Mouse (Mus musculus) thymus, adult 18-20 months (tissue): ENCODE results near the gene Samd5.

Experiments used
- DNase-seq, 2 experiments: peaks; one replicate each; pipeline ENCODE4 v3.0.0; 2022; ENCODE audit warnings: mixed read lengths in 2 of 2

Samd5 gene

DNA sequence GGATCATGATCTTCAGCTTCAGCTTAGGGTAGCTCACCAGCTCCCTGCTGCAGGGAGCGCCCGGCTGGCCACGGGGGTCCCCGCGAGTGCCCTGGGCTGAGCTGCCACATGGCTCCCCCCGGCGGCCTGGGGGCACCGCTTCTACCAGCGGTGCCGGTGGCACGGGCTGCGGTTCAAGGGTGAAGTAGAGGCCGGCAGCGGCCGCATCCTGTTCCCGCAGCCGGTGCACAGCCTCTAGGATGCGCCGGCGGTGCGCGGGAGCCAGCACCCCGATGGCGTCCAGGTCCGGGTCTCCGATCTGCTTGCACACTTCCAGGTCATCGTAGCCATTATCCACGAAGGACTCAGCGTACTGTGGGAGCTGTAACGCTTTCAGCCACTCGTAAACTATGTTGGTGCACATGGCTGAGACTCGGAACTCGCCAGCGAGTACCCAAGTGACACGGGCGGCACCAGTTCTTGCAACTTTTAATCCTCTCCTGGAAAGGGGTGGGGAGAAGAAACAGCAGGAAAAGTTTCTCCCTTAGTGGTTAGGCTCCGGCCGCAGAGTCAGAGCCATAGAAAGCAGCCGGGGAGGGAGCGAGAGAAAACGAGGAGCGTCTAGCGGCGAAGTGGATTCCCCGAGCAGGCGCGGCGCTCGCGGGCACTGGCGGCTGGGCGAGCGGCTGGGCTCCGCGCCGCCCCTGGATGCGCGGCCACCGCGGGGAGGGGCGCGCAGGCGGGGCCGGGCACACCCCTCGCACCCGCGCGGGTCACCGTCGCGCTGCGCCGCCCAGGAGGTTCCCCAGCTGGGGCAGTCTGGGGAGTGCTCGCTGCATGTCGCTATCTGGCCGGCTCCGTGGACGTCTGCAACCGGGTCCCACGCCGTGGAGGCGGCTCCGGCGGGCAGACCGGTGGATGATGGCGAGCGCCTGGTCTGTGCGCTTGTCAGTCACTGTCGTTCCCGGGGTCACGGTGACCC is at the start of gene Samd5:
Gene Samd5, minus strand, starts transcription at position 648 of the 961 bp plus-strand sequence.
- DNase-seq: no peak

DNA sequence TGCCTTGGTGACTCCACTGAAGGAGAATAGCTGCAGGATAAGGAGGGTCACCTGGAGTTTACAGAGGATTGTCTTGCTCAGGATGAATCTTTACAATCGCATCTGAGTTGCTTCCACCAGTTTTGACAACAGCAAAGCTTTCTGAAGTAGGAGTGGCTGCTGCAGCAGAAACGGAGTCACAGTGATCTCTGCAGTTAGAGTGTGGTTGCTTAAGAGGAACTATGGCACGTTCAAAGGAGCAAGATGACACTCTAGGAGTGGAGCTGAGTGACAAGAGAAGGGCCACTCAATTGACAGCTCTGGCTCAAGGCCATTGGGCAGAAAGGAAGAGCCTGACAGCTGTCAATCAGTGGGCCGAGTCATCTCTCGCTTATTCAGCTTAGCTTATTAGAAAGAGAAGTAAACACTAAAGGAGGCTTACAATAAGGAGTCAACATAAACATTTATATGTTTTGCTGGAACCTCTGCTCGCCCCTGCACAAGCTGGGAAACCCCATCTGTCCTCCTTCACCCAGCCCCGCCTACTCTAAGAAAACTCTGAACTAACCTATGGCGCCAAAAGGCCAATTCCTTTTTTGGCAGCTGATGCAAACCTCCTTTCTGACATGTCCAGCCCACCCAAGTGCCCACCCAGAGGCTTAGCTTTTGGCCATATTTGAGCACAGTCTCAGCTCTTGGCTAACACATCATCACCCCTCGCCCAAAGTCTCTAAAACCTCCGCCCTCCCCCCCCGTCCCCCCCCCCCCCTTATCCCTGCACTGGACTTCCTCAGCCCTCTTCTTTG is 47.7 kb upstream of the Samd5 start:
- no peak for DNase-seq

DNA sequence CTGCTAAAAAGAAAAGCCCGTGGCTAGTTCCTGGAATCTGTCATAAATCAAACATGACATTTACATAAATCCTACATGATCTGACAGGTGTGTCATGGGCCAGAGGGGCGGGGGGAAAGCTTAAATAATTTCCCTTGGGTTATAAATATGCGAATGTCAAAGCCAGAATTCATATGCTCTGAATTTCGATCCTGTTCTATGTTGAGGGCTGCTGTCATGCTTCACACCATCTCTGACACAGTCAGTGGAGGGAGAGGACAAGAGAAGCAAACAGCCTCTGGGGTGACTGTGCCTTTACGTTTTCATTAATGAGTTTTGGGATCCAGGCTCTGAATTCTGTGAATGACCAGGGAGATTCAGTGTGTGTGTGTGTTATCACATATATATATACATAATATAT is 45.0 kb upstream of the Samd5 start:
- DNase-seq: no peak

DNA sequence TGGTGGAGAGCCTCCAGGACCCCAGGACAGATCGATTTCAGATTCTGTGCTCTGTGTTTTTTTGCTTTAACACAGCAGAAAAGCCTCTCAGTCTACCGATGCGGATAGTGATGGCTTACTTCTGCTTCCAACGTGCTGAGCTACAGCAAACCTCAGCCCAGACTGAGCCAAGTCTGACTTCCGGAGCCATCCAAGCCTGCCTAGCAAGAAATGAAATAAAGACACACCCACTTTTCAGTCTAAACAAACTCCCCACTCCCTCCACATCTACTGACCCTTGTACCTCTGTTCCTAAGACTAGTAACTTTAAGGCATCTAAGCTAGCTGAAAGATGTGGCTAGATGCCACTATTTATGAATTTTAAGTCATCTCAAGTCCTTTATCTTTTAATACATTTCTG is 43.1 kb upstream of the Samd5 start:
- no peak for DNase-seq

DNA sequence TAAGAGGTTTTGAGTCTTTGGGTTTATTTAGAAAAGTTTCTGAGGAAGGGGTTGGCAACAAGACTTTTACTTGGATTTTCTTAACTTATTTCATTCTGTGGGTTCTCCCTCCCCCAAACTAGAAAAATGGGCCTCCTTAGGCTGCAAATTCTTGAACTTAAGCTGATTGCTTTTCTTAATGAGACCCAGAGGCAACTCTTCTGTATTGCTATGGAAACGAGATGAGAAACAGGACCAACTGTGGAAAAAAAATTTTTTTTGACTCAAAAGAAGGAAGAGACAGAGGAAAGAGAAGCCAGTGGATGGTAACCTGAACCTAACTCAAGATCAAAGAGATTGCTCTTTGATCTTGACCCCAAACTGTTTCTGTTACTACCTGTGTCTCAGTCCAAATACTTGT is 29.9 kb upstream of the Samd5 start:
- no peak for DNase-seq

DNA sequence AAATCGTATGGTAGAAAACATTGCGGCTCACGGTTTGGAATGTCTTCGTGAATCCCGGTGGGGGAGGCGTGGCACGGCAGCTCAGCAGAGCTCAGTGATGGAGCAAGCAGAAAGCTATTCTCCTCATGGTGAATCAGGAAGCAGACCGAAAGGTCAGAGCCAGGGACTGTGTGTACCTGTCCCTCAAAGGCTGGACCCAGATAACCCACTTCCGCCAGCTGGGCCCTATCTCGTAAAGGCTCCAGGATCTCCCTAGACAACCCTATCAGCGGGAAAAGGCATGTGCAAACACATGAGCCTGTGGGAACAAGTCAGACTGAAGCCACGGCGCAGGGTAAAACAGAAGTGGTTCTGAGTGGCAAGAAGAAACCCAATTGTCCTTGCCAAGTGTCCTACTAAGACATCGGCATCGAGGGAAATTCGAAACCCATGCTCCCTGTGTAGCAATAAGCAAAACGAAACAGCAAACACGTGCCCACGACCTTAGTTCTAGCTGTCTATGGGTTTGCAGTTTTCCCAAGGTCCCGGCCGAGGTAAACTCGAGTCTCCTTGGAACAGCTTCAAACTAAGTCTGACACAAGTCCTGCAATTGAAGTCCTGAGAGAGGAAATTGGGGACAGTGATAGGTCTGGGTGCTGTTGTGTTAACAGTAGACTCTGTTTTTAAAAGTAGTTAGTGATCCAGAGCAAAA is 24.2 kb upstream of the Samd5 start:
- DNase-seq: no peak

DNA sequence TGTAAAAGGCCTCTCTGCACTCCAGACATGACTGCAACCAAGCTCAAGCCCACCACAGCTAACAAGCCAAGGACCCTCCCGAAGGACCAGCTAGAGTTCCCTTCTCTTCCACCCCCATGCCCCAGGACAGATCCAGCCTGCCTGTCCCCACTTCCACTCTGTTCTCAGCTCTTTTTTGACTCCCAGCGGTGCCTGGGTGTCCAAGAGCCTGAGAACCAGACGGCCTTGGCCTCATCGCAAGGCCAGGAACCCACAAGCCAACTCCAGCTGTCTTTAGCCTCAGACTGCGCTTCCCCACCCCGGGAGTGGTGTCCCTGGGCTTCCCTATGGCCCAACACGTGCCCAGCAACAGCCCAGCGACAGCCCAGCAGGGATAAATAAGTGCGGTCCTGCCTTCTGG is 23.1 kb upstream of the Samd5 start:
- no peak for DNase-seq

DNA sequence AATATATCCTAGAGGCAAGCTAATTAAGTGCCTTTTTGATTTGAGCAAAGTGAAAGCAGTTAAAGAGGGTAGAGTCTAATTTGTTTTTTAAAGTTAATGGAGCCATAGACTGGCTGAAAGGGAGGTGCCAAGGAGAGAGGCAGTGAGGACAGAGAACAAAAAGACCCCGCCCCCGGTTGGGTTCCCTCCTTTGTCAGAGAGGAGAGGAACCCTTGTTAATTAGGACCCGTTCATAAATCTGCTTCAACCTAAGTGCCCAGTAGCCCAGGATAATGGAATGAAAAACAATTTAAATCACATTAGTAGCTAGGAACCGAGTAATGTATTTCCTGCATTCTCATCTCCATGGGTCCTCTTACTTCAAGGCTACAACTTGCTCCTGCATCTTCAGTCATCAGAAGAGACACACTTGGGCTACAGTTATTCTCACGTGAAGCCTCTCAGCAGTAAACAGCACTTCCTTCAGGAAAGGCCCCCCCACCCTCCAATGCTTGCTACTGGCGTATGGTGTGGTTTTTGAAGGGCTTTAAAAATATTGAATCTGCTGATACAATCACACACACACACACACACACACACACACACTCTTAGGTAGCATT is 21.6 kb upstream of the Samd5 start:
- no peak for DNase-seq

DNA sequence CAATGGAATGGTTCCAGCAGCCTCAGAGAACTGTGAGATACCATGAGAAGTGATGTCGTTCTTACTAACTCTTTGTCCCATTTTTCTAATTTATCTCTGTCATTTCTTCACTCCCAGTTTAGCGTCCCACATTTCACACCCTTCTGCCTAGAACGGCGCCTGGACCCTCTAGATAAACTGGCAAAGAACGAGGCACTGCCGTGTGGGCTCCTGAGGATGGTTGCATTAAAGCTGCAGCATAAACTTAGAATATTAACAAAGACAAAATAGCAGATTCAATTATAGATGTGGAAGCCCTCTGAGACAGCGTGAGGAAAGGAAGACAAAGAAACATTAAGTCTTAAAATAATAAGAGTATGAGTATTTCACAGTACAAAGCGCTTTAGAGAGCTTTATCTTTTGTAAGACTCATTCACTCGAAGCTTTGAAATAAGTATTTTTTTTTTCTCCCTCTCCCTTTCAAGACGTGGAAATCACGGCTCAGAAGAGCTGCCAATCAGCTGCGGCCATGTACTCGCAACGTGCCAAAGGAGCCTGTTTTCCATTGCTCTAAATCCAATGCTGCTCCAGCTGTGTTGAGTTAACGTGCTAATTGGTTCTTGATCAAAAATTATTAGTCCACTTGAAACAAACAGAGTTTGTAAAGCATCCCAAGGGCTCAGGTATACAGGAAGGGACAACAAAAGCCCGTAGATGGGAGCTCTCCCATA is 19.1 kb upstream of the Samd5 start:
- DNase-seq: no peak

DNA sequence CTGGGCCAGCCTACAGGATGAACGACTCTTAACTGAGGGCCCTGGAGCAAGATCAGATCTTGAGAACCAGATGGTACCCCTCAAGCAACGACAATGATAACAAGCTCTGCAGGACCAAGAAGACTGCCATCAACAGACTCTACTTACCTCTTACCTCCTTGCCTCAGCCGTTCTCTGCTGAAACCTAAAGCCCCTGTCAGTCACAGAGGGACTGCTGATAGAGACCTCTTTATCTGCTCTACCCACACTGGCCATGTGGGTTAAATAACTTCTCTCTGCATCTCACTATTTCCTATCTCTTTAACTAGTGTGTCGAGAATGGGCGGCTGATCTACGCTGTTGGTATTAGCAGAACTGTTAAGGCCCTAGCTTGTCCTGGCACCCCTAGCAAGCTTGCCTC is 5.9 kb upstream of the Samd5 start:
- DNase-seq: no peak

DNA sequence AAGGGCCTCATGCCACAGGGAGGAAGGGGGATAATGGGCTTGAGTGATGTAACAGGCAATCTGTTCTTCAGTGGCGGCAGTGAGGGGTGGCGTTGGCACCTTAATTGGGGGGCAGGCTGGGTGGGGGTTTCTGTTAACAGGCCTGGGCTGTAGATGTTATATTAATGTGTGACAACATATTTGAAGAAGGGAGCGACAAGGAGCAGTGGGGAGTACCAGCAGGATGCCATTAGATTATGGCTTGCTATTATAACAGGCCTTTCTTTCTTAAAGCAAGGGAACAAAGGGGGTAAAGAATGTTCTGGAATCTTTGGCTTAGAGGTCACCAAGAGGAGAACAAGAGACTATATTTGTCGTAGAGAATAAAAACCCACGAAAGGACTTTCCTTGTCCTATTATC is 4.9 kb upstream of the Samd5 start:
- DNase-seq: no peak

DNA sequence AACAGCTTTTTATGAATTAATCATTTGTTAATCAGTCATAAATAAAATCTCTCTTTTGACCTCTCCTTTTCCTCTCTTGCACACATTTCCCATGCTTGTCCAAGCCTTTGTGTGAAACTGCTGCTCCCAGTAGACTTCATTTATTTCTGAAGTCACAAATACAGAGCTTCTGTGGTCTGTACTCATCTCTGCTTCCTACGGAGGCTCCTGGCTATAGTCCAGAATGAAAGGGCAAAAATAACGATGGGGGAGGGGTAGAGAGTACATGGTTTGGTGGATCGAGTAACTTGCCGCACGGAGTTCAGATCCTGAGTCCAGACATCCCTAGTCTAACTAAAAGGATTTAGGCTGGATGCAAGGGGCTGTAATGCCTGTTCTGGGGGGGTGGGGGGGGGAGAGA is 3.1 kb upstream of the Samd5 start:
- DNase-seq: no peak

DNA sequence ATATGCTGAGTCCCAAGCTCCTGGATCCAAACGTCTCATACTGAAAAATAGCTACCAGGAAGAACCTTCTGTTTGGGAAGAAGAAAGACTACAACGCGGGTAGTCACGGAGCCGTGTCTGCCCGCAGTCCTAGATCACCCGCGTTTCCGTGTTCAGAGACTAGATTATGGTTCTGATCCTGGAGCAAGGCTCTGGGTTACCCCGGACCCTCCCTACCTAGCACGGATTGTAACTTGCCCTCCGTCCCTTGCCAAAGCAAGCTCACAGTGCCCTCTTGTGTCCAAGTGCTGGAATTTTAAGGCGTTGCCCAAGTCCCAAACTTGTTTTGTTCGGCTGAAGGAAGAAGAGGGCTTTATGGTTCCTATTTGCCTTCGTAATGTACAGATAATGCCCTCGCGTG is 1.9 kb upstream of the Samd5 start:
- DNase-seq: no peak

DNA sequence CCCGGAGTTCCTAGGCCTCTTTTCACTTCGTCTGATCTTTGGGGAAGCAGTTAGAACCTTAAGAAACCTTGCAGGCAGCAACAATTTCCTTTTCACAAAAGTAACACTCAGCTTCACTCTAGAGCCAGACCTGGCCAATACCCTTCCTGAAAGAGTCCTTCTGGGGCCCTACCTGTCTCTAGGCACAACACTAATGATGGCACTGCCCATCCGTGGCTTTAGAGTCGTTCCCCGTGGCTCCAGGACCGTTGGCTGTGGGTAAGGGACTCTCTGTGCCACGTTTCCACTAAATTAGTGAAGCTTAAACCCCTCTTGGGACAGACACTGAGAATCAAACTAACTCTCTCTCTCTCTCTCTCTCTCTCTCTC is 1.4 kb upstream of the Samd5 start:
- no peak for DNase-seq

DNA sequence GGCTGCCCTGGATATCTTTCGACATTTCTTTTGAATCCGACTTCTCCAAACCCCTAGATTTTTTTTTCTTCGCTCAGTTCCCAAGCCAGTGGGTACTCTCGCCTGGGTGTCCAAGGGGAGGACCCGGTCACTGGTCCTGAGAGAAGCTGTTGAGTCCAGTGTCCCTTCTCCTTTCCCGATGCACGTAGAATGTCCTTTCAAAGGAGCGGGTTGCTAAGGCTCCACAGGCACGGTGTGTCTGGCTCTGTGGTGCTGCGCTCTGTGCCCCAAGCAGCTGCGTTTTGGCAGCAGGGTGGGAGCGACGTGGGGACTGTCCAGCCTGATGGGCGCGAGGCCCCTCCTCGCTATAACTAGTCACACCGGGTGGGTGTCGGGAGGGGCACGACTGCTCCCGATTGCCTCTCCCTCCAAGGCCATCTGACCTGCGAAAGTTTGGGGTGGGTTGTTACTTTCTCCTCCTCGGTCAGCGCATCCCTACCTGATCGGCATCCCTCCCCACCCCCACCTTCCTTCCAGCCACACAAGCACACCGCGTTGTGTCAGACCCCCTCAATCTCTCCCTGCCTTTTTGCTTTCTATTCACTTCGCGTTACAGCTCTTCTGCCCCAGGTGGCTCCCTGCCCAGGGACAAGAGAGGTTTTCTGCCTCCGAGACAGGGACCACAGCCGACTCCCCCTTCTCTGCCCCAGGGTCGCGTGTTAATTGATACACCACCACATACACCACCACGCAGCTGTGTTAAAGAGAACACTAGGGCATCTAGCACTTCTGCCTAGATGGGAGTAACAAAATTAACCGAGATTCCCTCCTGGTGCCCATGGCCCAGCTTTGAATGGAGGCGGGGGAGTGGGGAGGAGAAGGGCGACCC is 776 bp upstream of the Samd5 start:
- DNase-seq: no peak

DNA sequence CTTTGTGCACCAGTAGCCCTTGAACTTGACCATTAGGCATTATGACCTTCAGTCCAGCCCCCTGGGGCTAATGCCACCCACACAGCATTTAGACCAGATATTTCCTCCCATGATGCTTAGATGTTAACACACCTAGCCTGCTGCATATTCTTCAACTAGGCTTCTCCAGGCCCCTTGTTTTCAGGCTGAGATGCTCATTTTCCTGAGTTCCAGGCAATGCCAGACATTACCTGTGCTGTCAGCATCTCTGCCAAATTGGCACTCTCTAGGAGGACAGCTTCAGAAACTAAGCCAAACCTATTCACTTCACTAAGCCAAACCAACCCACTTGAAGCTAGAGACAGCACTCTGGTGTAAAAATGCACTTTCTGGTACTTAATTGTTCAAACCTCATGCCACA is 1.7 kb downstream of the Samd5 start:
- no peak for DNase-seq

DNA sequence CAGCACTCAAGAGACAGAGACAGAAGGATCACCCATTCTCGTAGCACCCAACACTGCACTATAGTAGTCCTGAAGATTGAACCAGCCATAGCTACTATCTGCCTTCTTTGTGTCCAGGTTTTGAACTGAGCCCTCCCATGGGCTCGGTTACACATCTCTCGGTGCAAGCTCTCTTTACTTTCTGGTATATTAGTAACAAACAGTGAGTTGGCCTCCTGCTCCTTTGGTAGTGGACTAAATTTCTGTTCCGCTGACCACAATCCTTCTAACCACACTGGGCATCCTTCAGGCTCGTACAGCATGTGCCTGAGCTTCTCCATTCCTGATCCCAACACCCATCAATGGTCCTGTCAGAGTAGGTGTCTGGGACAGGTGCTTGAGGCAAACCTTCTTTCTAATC is 2.3 kb downstream of the Samd5 start:
- no peak for DNase-seq

DNA sequence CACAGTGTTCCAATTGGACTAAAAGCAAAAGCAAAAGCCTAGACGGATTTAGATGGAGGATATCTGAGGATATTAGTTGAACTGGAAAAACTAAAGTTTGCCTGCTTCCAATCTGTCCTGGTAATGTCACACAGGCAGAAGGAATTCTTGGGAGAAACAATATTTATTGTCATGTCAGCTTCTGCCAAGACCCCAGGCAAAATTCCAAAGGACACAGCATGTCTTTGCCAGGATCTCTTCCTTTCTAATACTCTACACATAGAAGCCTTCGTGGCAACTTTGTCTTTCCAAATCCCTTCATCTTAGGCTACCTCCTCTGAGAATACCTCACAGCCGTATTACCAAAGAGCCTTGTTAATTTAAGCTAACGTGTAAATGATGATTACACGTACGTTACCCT is 4.7 kb downstream of the Samd5 start:
- no peak for DNase-seq

DNA sequence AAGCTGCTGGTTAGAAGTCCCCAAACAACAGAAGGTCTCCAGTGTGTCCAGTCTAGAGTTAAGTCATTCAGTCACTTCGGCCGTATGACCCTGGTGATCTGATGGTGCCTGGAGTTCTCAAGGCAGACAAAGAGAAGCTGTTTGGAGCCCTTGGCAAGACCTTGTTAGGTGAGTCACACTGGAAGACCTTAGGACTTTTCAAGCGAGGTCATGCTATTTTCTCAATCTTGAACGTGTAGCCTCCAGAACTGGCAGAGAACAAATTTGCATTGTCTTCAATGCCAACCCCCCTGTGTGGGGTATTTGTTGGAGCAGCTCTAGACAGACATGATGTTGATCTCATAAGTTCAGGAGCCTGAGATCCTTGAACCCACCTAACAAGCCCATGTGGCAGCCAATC is 6.2 kb downstream of the Samd5 start:
- no peak for DNase-seq

DNA sequence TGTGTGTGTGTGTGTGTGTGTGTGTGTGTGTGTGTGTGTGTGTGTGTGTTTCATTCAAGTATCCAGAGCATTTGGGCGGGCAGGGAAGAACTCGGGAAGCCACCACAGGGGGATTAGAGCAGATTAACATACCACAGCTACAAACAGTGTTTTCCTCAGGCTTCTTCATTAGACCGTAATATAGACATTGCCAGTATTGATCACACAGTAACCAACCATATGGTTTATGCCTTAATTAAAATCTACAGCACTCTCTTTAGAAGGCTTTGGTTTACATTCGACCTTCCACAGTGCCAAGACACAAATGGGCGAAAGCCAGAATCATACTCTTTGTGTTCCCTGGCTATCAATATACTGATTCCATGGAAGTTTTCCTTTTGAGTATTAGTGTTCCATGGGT is 22.1 kb downstream of the Samd5 start:
- DNase-seq: no peak

DNA sequence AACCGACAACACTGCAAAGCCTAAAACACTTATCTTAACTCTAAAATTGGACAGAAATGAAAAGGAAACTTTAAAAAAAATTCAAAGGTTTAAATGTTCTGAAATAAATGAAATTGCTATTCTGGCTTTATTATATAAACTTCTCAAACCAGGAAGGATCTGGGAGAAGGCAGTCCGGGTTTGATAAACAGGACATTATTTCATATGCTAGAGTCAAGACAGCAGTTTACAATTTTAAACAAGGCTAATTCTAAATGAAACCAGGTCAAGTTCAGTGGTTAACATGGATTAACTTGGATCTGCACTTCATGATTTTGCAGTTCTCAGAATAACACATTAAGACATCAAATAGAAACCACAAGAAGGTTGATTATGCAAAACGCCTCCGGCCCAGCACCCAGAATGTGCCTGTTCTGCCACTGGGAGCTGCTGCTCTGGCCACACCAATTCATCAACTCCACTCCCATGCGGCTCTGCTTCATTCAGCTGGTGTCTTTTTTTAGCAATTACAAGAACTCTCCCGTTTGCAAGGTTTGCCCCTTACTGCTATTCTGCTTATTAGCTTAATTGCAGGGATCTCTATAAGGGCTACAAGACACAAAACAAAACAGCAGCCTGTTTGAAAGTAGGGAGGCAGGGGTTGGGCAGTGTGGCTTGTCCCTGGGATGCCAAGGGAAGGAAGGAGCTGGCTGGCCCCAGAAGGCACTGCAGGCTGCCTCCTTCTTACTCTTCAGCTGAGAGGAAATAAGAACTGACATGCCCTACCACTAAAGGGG is 24.8 kb downstream of the Samd5 start:
- DNase-seq: no peak
